Mouse (Mus musculus) lung, adult 18-20 months (tissue): ENCODE measurements around the gene Ipo4.
A peak's percentile ranks its signal among the peaks of the same experiment; 100 is the strongest.

Experiments
- DNase-seq, 2 experiments: peaks; one replicate each; pipeline ENCODE4 v3.0.0; 2022; ENCODE audit warnings: mixed read lengths in 2 of 2

The Ipo4 gene

GRCm38 (mm10) chr14:55589271-55589670 lies 46.5 kb downstream of the Ipo4 start:
- DNase-seq: no peak

DNA sequence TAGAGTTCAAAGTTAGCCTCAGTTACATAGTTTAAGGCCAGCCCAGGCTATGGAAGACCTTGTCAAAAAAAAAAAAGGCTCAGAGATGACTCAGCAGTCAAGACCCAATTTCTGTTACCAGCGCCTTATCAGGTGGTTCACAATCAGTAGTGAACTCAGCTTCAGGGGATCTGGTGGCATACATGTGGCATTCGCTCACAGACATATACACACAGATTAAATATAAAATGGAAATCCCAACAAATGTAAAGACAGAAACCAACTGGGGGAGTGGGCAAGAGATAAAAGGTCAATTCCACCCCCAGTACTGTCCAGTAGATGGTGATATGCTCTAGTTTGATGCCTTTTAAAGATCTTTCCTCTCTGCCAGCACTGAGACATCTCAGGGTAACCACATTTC lies 49.6 kb downstream of the Ipo4 start:
- no peak for DNase-seq

- DNase-seq: no peak
Measured at GRCm38 (mm10) chr14:55585566-55585960, 50.2 kb downstream of the Ipo4 start.

GRCm38 (mm10) chr14:55584702-55585565 lies 50.8 kb downstream of the Ipo4 start, which contains the start of gene Emc9:
Gene Emc9, minus strand, starts transcription at chr14:55585302.
- peak; percentile 88 to 92 for DNase-seq

- no peak for DNase-seq
Measured at GRCm38 (mm10) chr14:55584303-55584701, 51.5 kb downstream of the Ipo4 start.

GRCm38 (mm10) chr14:55581981-55582681 lies 53.6 kb downstream of the Ipo4 start:
- no peak for DNase-seq

DNA sequence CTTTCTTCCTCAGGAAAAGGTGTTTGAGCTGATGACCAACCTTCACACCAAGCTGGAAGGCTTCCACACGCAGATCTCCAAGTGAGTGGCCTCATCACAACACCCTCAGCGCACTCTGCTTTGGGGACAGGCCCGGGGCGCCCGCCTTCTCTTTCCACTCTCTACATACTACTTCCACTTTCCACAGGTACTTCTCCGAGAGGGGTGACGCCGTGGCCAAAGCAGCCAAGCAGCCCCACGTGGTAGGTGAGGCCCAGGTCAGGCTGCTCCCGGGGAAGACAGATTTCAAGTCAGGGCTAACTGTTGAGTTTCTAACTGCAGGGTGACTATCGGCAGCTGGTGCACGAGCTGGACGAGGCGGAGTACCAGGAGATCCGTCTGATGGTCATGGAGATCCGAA lies 55.0 kb downstream of the Ipo4 start:
- no peak for DNase-seq

GRCm38 (mm10) chr14:55579511-55580496 lies 56.0 kb downstream of the Ipo4 start:
- no peak for DNase-seq

- peak; percentile 65 to 69 for DNase-seq
Measured at GRCm38 (mm10) chr14:55578668-55579269, 57.0 kb downstream of the Ipo4 start.

GRCm38 (mm10) chr14:55577871-55578667 lies 57.7 kb downstream of the Ipo4 start, which contains the start of gene Psme1:
Gene Psme1, plus strand, starts transcription at chr14:55578123.
- peak; percentile 90 to 91 for DNase-seq

GRCm38 (mm10) chr14:55576376-55576775 lies 59.4 kb downstream of the Ipo4 start:
- DNase-seq: peak; percentile 76 to 80

DNA sequence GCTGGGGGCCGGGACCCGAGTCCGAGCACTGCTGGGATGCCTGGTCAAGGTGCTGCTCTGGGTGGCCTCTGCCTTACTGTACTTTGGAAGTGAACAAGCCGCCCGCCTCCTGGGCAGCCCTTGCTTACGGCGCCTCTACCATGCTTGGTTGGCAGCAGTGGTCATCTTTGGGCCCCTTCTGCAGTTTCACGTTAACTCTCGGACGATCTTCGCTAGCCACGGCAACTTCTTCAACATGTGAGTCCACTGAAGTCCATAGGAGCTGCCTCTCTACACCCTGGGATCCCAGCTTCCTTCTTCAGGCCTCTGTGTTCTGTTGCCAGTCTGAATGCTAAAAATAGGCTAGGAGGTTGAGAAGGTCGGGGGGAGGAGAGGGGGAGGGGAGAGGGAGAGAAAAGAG lies 60.0 kb downstream of the Ipo4 start:
- no peak for DNase-seq
